Mouse (Mus musculus) liver, postnatal 0 days (tissue): ENCODE data around the gene Kpnb1.
A peak's percentile ranks its signal among the peaks of the same experiment; 100 is the strongest.

Experiments used
- CTCF ChIP-seq: sonication (generic); IDR thresholded peaks from 2 replicates; pipeline ENCODE4 v1.5.1; 2016; ENCODE audit warnings: antibody characterized with exemption, low read depth
- EP300 ChIP-seq: IDR thresholded peaks from 2 replicates; pipeline ENCODE4 v1.6.1; 2016; ENCODE audit warnings: antibody characterized with exemption, low read depth, mild to moderate bottlenecking

- TF ChIP-seq CTCF (0 out of 2 replicates have a peak, but pooled peaks have one; percentile 5), EP300 (peak; percentile 68; the same call in 1 of the 2 replicates)
Measured at GRCm38 (mm10) chr11:97187764-97188642, at the start of gene Kpnb1.
